Mouse (Mus musculus) stomach, embryonic 15.5 days (tissue): ENCODE measurements at regions not wholly inside any gene's neighbourhood (a gene's known extent, or its start where the extent isn't known, plus 50 kb on each side); places are given as distances from the start of the nearest gene placed in this dataset.
"Not testable (repeated sequence)": the region's sequence is repeated elsewhere in the genome, so short reads cannot be mapped to it uniquely, and the experiment has no call there.

Experiments
- ATAC-seq: fragments of 200-750 bp; cut with Nextera tagmentation; 2 replicates; pipeline ENCODE4 v1.8.0; 2017; ENCODE audit warnings: low read depth, moderate number of reproducible peaks, moderate TSS enrichment; ENCODE audit not compliant: insufficient read depth, low FRiP score
- H3K27ac ChIP-seq: fragments of 300-500 bp; sonication (generic); 2 replicates; pipeline ENCODE4 v1.5.1; 2015; ENCODE audit warnings: mild to moderate bottlenecking, inconsistent platforms
- H3K27me3 ChIP-seq: fragments of 300-500 bp; sonication (generic); replicated peaks from 2 replicates; pipeline ENCODE4 v1.6.1; 2015; ENCODE audit warnings: inconsistent platforms
- H3K36me3 ChIP-seq: fragments of 300-500 bp; sonication (generic); 2 replicates; pipeline ENCODE4 v1.6.1; 2015; ENCODE audit warnings: inconsistent platforms
- H3K4me1 ChIP-seq: fragments of 300-500 bp; sonication (generic); 2 replicates; pipeline ENCODE4 v1.6.1; 2015; ENCODE audit warnings: inconsistent platforms
- H3K4me2 ChIP-seq: fragments of 300-500 bp; sonication (generic); 2 replicates; pipeline ENCODE4 v1.6.1; 2015; ENCODE audit warnings: mild to moderate bottlenecking, inconsistent platforms
- H3K4me3 ChIP-seq: fragments of 300-500 bp; sonication (generic); replicated peaks from 2 replicates; pipeline ENCODE4 v1.5.1; 2015; ENCODE audit warnings: inconsistent platforms
- H3K9ac ChIP-seq: fragments of 300-500 bp; sonication (generic); 2 replicates; pipeline ENCODE4 v1.6.1; 2015; ENCODE audit warnings: inconsistent platforms
- H3K9me3 ChIP-seq: fragments of 300-500 bp; sonication (generic); 2 replicates; pipeline ENCODE4 v1.6.1; 2016; ENCODE audit warnings: inconsistent platforms
- WGBS: fragments of 180-500 bp; shearing (Covaris S2); methylation state at CpG from one replicate; pipeline ENCODE4 v1.1.7; 2015; 5-methylcytosine and 5-hydroxymethylcytosine counted together

DNA sequence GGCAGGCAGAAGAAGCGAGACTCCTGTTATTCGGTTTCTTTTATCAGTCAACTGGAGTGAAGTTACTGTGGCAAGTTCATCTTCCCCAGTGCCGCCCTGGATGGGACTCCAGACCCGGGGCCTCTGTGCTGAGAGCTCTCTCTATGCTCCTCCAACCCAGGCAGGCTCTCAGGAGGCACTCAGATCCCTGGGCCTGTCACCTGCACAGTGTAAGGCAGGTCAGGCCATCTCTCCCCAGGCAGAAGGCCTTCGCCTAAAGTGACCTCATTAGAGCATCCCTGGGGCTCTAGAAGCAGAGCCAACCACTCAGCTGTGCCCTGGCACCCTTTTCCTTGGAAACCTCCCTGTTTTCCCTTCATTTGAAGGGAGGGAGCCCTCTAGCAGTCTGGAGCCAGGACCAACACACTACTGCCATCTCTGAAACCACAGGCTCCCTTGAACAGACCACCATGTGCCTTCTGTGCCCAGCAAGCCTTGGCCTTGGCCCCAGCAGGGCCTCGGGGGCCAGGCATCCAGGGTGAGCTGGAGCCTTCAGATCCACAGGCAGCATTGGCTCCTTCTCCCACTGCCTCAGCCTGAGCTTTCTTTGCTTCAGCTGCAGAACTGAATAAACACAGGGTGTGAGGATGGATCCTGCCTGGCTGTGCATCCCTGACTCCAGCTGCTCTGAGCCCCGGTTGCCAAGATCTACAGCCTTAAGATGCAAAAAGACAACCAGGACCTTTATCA lies 259.3 kb downstream of the Prex1 start:
- H3K36me3 ChIP-seq, H3K27me3 ChIP-seq, H3K4me1 ChIP-seq, H3K4me3 ChIP-seq, H3K9ac ChIP-seq, H3K4me2 ChIP-seq, H3K9me3 ChIP-seq: not testable (repeated sequence)
- 48% methylated on average over 2 of the region's 7 CpGs for WGBS
- peak; percentile 56; the same call in 1 of the 2 replicates for ATAC-seq
- peak overlapping the region; percentile 81 for H3K27ac ChIP-seq

DNA sequence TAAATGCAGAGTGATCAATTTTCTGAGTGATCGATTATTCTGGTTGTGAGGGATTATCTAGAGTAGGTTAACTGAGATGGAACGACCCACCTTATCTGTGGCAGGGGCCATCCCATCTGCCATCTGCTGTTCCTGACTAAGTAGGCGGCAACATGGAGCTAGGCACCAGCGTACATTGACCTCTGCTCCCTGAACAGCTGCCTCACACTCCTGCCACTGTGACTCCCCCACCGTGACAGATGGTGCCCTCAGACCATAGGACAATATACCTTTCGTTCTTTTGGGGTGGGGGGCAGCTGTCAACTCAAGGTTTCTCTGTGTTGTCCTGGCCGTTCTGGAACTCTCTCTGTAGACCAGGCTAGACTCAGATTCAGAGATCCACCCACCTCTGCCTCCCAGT lies 262.7 kb downstream of the Prex1 start:
- ATAC-seq: no peak
- H3K9me3 ChIP-seq: no peaks in the 10 kb centered on the region
- no peak overlapping the region for H3K27ac ChIP-seq
- H3K4me3 ChIP-seq: no peak overlapping the region
- WGBS: 83% methylated on average over 7 of the region's 7 CpGs
- H3K4me1 ChIP-seq: peaks cover 15% of the 10 kb centered on the region
- H3K4me2 ChIP-seq: no peak overlapping the region
- no peaks in the 10 kb centered on the region for H3K27me3 ChIP-seq
- no peak overlapping the region for H3K9ac ChIP-seq
- H3K36me3 ChIP-seq: no peaks in the 10 kb centered on the region

DNA sequence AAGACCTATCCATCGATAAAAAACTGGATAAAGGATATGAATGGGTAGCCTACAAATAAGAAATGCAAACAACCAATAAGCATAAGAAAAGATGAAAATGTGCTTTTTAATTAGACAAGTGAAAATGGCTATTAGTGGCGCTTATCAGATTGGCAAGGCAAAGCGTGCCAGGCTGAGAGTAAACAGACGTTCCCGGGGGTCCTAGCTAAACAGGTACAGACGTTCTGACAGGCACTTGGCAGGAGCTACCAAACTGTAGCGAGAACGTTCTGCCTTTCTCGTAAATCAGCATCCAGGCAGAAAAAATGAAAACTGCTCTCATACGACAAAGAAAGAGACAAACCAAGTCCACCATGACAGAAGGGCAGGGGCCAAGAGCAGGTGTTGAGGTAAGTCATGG lies 263.3 kb downstream of the Prex1 start:
- ATAC-seq: no peak
- WGBS: 53% methylated on average over 10 of the region's 10 CpGs

DNA sequence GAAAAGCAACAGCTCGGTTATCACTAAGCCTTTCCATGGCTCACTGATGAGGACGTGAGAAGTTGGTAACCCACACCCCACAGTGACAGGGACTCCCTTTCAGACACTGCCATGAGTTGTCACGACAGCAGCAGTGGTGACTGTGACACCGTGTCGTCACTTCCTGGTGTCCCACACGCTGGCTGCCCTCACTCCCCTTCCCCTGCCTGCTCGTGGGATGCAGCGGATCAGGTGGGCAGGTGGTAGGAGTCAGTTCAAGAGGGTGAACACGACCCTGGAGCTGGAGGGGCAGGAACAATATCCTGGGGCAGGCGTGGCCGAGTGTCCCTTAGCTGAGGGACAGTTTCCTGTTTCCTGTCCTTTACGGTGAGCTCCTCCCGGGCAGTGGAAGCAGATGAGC lies 264.9 kb downstream of the Prex1 start:
- Histone ChIP-seq H3K36me3 (no peaks in the 10 kb centered on the region), H3K4me3 (no peak overlapping the region), H3K9me3 (no peaks in the 10 kb centered on the region), H3K4me1 (peaks cover 17% of the 10 kb centered on the region), H3K9ac (no peak overlapping the region), H3K4me2 (no peak overlapping the region), H3K27me3 (no peaks in the 10 kb centered on the region), H3K27ac (0 out of 2 replicates have a peak overlapping the region, but pooled peaks have one; percentile 51)
- WGBS: 61% methylated on average over 13 of the region's 13 CpGs
- no peak for ATAC-seq

More for the DNA sequence above, 263.3 kb downstream of the Prex1 start:
- Histone ChIP-seq H3K4me2 (no peak overlapping the region), H3K9ac (no peak overlapping the region), H3K4me3 (no peak overlapping the region), H3K9me3 (no peaks in the 10 kb centered on the region), H3K36me3 (no peaks in the 10 kb centered on the region), H3K27ac (no peak overlapping the region), H3K27me3 (no peaks in the 10 kb centered on the region), H3K4me1 (peaks cover 17% of the 10 kb centered on the region)

DNA sequence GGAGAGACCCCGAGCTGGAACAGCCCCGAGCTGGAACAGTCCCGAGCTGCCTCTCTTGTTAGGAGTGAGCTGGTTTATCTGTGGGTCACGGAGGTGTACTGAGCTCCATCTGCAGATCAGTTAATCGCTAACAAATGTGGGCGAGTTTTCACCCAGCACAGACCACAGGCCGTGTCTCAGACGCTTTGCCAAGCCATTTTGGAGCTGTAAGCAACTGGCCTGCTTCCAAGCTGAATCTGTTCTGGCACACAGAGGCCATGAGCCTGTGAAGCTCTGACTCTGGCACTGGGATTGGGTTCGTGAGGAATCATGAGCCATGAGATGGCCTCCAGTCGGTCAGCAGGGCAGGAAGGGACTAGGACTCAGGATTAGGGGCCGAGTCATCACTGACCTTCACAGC lies 265.5 kb downstream of the Prex1 start:
- no peaks in the 10 kb centered on the region for H3K36me3 ChIP-seq
- no peaks in the 10 kb centered on the region for H3K27me3 ChIP-seq
- ATAC-seq: no peak
- no peak overlapping the region for H3K4me3 ChIP-seq
- peak overlapping the region; percentile 51; the same call in 1 of the 2 replicates for H3K27ac ChIP-seq
- no peaks in the 10 kb centered on the region for H3K9me3 ChIP-seq
- peaks cover 17% of the 10 kb centered on the region for H3K4me1 ChIP-seq
- WGBS: 37% methylated on average over 11 of the region's 11 CpGs
- H3K4me2 ChIP-seq: no peak overlapping the region
- H3K9ac ChIP-seq: no peak overlapping the region

DNA sequence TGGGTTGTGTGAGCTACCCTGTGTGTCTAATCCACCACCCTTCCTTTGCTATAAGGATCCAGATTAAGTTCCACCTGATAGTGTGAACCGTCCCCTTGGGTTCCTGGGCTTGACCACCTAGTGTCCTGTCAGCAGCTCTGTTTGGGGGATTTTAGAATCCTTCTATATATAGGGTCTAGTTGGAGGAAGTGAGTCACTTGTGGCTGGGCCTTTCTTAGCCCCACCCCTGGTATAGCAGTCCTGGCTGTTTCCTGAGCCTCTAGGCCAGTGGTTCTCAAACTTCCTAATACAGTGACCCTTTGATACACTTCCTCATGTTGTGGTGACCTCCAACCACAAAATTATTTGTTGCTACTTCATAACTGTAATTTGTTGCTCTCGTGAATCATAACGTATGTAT lies 267.1 kb downstream of the Prex1 start:
- no peak overlapping the region for H3K9ac ChIP-seq
- no peak overlapping the region for H3K4me2 ChIP-seq
- no peak overlapping the region for H3K4me3 ChIP-seq
- ATAC-seq: no peak; the same call in 1 of the 2 replicates
- H3K27me3 ChIP-seq: no peaks in the 10 kb centered on the region
- peaks cover 21% of the 10 kb centered on the region for H3K4me1 ChIP-seq
- 0 out of 2 replicates have a peak overlapping the region, but pooled peaks have one; percentile 11 for H3K27ac ChIP-seq
- 74% methylated on average over 3 of the region's 3 CpGs for WGBS
- no peaks in the 10 kb centered on the region for H3K36me3 ChIP-seq
- no peaks in the 10 kb centered on the region for H3K9me3 ChIP-seq

DNA sequence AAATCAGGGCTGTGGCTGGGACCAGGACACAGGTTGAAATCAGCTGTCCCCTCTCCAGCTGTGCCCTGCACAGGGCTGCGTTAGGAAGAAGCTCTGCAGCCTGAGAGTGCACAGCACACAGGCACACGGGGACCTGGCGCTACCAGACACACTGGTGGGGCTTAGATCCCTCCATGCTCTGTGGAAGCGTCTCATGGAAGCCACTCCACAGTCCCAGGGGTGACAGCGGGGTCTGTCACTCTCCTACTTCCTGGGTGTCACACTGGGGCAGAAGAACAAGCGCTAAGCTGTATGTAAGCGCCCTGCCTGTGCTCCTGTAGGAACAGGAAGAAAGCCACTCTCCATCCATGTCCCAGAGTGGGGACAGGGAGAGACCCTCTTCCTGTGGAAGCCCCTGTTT lies 267.8 kb downstream of the Prex1 start:
- Histone ChIP-seq H3K4me1 (peaks cover 21% of the 10 kb centered on the region), H3K27ac (0 out of 2 replicates have a peak overlapping the region, but pooled peaks have one; percentile 11)
- WGBS: 72% methylated on average over 7 of the region's 7 CpGs
- not testable (repeated sequence) for ATAC-seq, H3K9ac ChIP-seq, H3K4me2 ChIP-seq, H3K27me3 ChIP-seq, H3K4me3 ChIP-seq, H3K9me3 ChIP-seq, H3K36me3 ChIP-seq

DNA sequence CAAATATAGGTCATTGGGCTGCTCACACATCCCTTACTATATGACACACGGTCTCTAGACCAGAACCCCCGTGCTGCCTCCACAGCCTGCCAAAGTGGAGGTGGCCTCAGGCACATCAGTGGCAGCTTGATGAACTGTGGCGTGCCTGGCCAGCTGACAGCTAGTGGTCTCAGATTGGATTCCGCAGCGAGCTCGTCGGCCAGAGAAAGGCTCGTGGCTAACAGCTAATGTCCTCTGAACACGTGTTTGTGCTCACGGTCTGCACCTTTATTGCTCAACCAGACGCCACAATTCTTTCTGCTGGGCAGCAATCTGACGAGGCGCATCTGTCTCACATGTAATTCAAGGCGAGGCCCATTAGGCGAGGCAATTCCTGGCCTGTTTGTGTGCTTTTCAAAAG lies 270.6 kb downstream of the Prex1 start:
- H3K27ac ChIP-seq: no peak overlapping the region; the same call in 1 of the 2 replicates
- no peaks in the 10 kb centered on the region for H3K9me3 ChIP-seq
- peaks cover 20% of the 10 kb centered on the region for H3K4me1 ChIP-seq
- H3K9ac ChIP-seq: no peak overlapping the region
- 38% methylated on average over 15 of the region's 15 CpGs for WGBS
- H3K4me2 ChIP-seq: no peak overlapping the region
- H3K36me3 ChIP-seq: no peaks in the 10 kb centered on the region
- H3K4me3 ChIP-seq: no peak overlapping the region
- no peaks in the 10 kb centered on the region for H3K27me3 ChIP-seq
- ATAC-seq: no peak

DNA sequence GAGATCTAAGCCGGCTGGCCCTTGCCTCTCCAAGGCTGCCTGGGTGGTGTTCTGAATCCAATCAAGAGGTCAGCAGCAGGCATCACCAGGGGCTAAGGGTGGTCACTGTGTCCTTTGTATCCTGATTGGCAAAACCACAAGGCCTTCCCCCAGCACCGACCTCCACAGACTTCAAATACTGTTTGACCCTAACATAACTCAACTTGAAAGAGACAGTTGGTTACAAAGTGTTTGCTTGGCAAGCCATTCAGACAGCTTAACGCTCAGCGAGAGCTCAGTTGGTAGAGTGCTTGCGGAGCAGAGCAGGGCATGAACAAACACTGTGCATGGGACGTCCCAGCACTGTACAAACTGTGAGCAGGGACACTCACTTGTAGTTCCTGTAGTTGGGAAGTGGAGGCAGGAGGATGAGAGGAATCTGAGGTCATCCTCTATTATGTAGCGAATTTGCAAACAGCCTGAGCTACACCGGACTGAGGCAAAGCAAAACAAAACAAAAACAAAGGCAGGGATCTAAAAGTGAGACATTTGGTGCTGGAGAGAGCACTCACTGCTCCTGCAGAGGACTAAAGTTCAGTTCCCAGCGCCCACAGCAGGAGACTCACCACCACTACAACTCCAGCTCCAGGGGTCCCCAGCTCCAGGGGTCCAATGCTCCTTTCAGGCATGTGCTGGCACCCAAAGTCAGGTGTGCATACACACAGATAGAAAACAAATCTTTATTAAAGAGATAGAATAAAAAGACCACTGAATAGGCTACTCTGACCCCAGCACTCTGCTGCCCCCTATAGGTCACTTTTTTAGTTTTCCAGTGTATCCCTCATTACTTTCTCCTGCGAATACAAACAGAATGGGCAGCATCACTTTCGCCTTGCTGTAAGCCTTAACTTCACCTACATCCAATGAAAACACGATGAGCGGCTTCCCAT lies 273.5 kb downstream of the Prex1 start:
- H3K4me1 ChIP-seq: peaks cover 17% of the 10 kb centered on the region
- H3K36me3 ChIP-seq: no peaks in the 10 kb centered on the region
- H3K27me3 ChIP-seq: no peaks in the 10 kb centered on the region
- no peak overlapping the region for H3K4me2 ChIP-seq
- H3K9ac ChIP-seq: no peak overlapping the region
- no peak overlapping the region for H3K4me3 ChIP-seq
- ATAC-seq: no peak
- no peaks in the 10 kb centered on the region for H3K9me3 ChIP-seq
- H3K27ac ChIP-seq: no peak overlapping the region
- WGBS: 51% methylated on average over 13 of the region's 13 CpGs

DNA sequence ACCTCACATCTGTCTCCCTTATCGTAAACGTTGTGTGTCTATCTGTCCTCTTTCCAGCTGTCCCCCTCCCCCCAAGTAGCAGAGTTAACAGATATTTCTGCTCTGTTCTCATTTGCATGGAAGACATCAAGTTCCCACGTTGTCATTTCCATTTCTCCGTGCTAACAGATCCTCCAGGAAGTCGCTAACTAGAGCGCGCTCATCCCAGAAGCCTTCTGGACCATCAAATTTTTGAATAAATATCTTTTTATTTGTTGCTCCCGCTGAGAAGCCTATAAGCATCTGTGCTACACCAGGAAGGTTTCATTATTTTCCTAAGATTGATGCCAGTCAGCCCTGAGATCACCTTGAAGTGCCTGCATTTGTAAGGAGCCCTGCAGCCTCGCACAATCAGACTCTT lies 275.4 kb downstream of the Prex1 start:
- H3K9ac ChIP-seq: no peak overlapping the region
- H3K9me3 ChIP-seq: no peaks in the 10 kb centered on the region
- H3K4me1 ChIP-seq: peaks cover 30% of the 10 kb centered on the region
- H3K4me3 ChIP-seq: no peak overlapping the region
- 65% methylated on average over 9 of the region's 9 CpGs for WGBS
- H3K27ac ChIP-seq: no peak overlapping the region
- H3K27me3 ChIP-seq: no peaks in the 10 kb centered on the region
- no peaks in the 10 kb centered on the region for H3K36me3 ChIP-seq
- ATAC-seq: no peak
- no peak overlapping the region for H3K4me2 ChIP-seq

DNA sequence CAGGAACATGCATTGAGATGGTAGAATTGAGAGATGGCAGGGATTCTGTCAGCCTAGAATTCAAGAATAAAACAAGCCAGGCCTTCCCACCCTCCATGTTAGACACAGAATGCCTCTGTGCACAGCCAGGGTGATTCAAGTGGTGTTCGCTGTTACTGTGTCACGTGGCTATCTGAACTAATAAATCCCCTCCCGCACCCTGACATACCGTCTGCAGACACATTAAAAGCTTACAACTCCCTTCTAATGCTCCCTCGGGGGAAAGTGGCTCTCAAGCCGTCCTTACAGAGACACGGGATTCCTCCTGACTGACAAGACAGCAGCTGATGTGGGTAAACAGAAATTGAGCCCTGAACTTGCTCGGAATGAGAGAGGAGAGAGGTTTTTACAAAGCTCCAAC lies 279.1 kb downstream of the Prex1 start:
- no peaks in the 10 kb centered on the region for H3K9me3 ChIP-seq
- H3K36me3 ChIP-seq: no peaks in the 10 kb centered on the region
- no peaks in the 10 kb centered on the region for H3K27me3 ChIP-seq
- no peak for ATAC-seq
- H3K27ac ChIP-seq: peak overlapping the region; percentile 83
- no peak overlapping the region for H3K9ac ChIP-seq
- H3K4me2 ChIP-seq: no peak overlapping the region
- 32% methylated on average over 8 of the region's 8 CpGs for WGBS
- peaks cover 36% of the 10 kb centered on the region for H3K4me1 ChIP-seq
- no peak overlapping the region for H3K4me3 ChIP-seq
